Mouse (Mus musculus) limb, embryonic 13.5 days (tissue): Measurements from ENCODE around the gene Ddx39b. TPM values are rescaled to one million over a fixed set of nuclear protein-coding genes. Genes with fewer than 3 reads are reported as not detected.

Experiments used
- ATAC-seq: fragments of 200-750 bp; cut with Nextera tagmentation; 2 replicates; pipeline ENCODE4 v1.8.0; 2017; ENCODE audit warnings: low read depth, moderate number of reproducible peaks, moderate TSS enrichment; ENCODE audit not compliant: low FRiP score
- H3K27ac ChIP-seq: fragments of 300-500 bp; sonication (generic); 2 replicates; pipeline ENCODE4 v1.5.1; 2015; ENCODE audit warnings: inconsistent platforms, mild to moderate bottlenecking, moderate library complexity
- H3K27me3 ChIP-seq: fragments of 300-500 bp; sonication (generic); 2 replicates; pipeline ENCODE4 v1.6.1; 2015; ENCODE audit warnings: mild to moderate bottlenecking, inconsistent platforms
- H3K36me3 ChIP-seq: fragments of 300-500 bp; sonication (generic); 2 replicates; pipeline ENCODE4 v1.6.1; 2015; ENCODE audit warnings: inconsistent platforms, mild to moderate bottlenecking, moderate library complexity
- H3K4me1 ChIP-seq: fragments of 300-500 bp; sonication (generic); 2 replicates; pipeline ENCODE4 v1.6.1; 2015; ENCODE audit warnings: inconsistent platforms
- H3K4me2 ChIP-seq: fragments of 300-500 bp; sonication (generic); replicated peaks from 2 replicates; pipeline ENCODE4 v1.6.1; 2015; ENCODE audit warnings: inconsistent platforms, mild to moderate bottlenecking, moderate library complexity
- H3K4me3 ChIP-seq: fragments of 300-500 bp; sonication (generic); 2 replicates; pipeline ENCODE4 v1.5.1; 2015; ENCODE audit warnings: moderate library complexity, mild to moderate bottlenecking, inconsistent platforms
- H3K9ac ChIP-seq: fragments of 300-500 bp; sonication (generic); 2 replicates; pipeline ENCODE4 v1.6.1; 2015; ENCODE audit warnings: mild to moderate bottlenecking, inconsistent platforms
- H3K9me3 ChIP-seq: fragments of 300-500 bp; sonication (generic); 2 replicates; pipeline ENCODE4 v1.6.1; 2016; ENCODE audit warnings: inconsistent platforms
- WGBS: fragments of 180-500 bp; shearing (Covaris S2); methylation state at CpG from one replicate; pipeline ENCODE4 v1.1.7; 2015; 5-methylcytosine and 5-hydroxymethylcytosine counted together
- polyA plus RNA-seq: library from polyadenylated mRNA; unstranded; fragments of >200 nt; fragmentation: Nextera tagmentation; extraction: Ambion mirVana; gene quantifications from 2 replicates; pipeline ENCODE4 v1.2.1, GENCODE M21; 2015

Ddx39b gene
- 552 and 562 TPM in 2 replicates for polyA plus RNA-seq

DNA sequence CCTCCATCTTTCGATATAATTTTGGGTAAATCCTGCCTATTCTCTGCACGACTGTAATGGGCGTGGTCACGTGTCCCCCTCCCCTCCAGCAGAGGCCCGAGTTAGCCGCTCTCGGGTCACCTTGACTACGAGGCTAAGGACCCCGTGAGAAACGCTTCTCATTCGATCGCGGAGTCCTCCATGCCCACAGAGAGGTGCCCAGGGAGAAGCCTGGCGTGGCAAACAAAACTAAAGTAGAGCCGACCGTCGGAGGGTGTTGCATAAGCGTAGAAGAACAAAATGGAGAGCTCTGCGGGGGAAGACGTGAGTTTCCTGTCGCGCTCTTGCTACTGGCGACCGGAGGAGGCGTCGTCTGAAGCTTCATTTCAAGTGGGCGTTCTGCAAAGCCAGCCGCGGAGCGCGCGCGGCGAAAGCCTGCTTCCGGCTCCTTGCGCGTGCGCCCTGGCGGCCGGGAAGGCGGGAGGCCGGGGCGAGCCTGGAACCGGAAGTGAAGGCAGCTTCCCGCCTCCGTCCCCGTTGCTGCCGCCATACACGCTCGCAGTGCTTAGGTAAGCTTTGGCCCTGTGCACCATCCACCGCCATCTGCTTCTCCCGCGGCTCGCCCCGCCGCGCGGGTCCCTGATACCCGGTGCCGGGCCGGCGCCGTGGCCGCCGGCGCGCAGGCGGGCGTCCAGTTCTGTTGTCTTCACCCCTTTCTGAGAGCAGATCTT lies at the start of gene Ddx39b:
Gene Ddx39b, plus strand, starts transcription at position 442 of the 710 bp plus-strand sequence.
- peak; percentile 92 for ATAC-seq
- H3K4me3 ChIP-seq = peak within 1 kb of the TSS; percentile 99
- H3K4me2 ChIP-seq = peak within 1 kb of the TSS; percentile 95
- peaks cover 34% of the 10 kb centered on the region for H3K36me3 ChIP-seq
- H3K9ac ChIP-seq = peak within 1 kb of the TSS; percentile 100
- WGBS = under 1% methylated on average over 67 of the region's 69 CpGs
- H3K27ac ChIP-seq = peak within 1 kb of the TSS; percentile 99
- H3K4me1 ChIP-seq = peaks cover 45% of the 10 kb centered on the region
- H3K9me3 ChIP-seq = no peaks in the 10 kb centered on the region
- no peaks in the 10 kb centered on the region for H3K27me3 ChIP-seq

- peaks cover 44% of the 10 kb centered on the region for H3K27me3 ChIP-seq
- no peaks in the 10 kb centered on the region for H3K9me3 ChIP-seq
- H3K36me3 ChIP-seq = no peaks in the 10 kb centered on the region
- WGBS = 84% methylated on average over 5 of the region's 5 CpGs
- H3K4me3 ChIP-seq = no peak overlapping the region
- peaks cover 15% of the 10 kb centered on the region for H3K4me1 ChIP-seq
- no peak overlapping the region for H3K4me2 ChIP-seq
- no peak for ATAC-seq
- no peak overlapping the region for H3K27ac ChIP-seq
- no peak overlapping the region for H3K9ac ChIP-seq
Measured at GRCm38 (mm10) chr17:35192924-35193323, 48.6 kb upstream of the Ddx39b start.

- ATAC-seq = no peak
- Histone ChIP-seq H3K9me3 (no peaks in the 10 kb centered on the region), H3K9ac (peak within 1 kb of the TSS; percentile 43; the same call in 1 of the 2 replicates), H3K4me3 (peak within 1 kb of the TSS; percentile 47), H3K36me3 (no peaks in the 10 kb centered on the region), H3K4me1 (peaks cover 15% of the 10 kb centered on the region), H3K27ac (no peak within 1 kb of the TSS), H3K27me3 (peaks cover 55% of the 10 kb centered on the region), H3K4me2 (peak within 1 kb of the TSS; percentile 79)
- 50% methylated on average over 24 of the region's 28 CpGs for WGBS
Measured at GRCm38 (mm10) chr17:35193881-35194843, 47.4 kb upstream of the Ddx39b start, which contains the start of gene Ltb. TSS of gene Ltb (plus strand) at chr17:35194439.

DNA sequence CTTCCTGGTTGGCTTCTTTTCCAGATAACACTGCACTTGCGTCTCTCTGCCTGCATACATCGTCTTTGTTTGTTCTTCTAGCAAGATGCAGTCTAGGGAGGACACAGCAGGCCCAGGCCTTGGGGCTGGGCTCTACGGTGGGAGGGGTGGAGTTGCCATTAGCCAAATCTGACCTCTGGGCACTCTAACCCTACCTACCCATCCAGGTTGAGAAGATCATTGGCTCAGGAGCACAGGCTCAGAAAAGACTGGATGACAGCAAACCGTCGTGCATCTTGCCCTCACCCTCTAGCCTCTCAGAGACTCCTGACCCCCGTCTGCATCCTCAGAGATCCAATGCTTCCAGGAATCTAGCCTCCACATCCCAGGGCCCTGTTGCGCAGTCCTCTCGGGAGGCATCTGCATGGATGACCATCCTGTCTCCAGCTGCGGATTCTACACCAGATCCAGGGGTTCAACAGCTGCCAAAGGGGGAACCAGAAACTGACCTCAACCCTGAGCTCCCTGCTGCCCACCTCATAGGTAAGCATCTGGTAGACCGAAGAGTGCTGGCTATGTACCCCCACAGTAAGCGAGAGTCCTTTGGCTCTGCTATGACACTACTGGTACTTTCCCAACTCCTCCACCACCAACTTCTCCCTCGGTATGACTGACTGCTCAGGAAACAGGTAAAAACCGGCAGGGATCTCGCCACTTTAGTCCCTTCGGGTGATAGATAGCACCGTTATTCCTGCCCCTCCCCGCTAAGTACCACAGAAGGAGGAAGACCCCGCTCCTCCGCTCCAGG lies 46.5 kb upstream of the Ddx39b start:
- Histone ChIP-seq H3K27me3 (peaks cover 61% of the 10 kb centered on the region), H3K9ac (peak overlapping the region; percentile 64), H3K9me3 (no peaks in the 10 kb centered on the region), H3K27ac (no peak overlapping the region), H3K36me3 (no peaks in the 10 kb centered on the region), H3K4me1 (peaks cover 15% of the 10 kb centered on the region), H3K4me2 (peak overlapping the region; percentile 79), H3K4me3 (peak overlapping the region; percentile 47)
- WGBS = 40% methylated on average over 19 of the region's 19 CpGs
- no peak for ATAC-seq

GRCm38 (mm10) chr17:35195631-35196320 lies 45.8 kb upstream of the Ddx39b start:
- H3K9me3 ChIP-seq = no peaks in the 10 kb centered on the region
- H3K4me2 ChIP-seq = peak overlapping the region; percentile 79
- WGBS = 1% methylated on average over 66 of the region's 66 CpGs
- H3K27me3 ChIP-seq = peaks cover 69% of the 10 kb centered on the region
- peak overlapping the region; percentile 64 for H3K9ac ChIP-seq
- ATAC-seq = peak; percentile 85
- no peaks in the 10 kb centered on the region for H3K36me3 ChIP-seq
- no peak overlapping the region for H3K27ac ChIP-seq
- H3K4me3 ChIP-seq = peak overlapping the region; percentile 47
- peaks cover 15% of the 10 kb centered on the region for H3K4me1 ChIP-seq

DNA sequence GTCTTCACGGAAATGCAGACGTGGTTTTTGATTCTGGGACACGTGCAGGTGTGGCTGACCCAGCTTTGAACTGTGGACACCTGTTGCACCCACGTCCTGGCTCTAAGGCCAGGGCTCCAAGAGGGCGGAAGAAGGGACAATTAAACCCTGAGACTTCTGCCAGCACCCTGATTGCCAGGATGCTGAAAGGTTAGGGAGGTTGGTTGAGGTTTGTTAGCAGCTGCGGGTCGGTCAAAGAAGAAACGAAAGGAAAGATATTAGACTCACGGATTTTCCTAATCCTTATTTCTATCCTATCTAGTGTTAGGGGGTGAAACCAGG lies 45.3 kb upstream of the Ddx39b start:
- no peaks in the 10 kb centered on the region for H3K9me3 ChIP-seq
- 34% methylated on average over 9 of the region's 9 CpGs for WGBS
- H3K27ac ChIP-seq = no peak overlapping the region
- peaks cover 15% of the 10 kb centered on the region for H3K4me1 ChIP-seq
- H3K4me2 ChIP-seq = peak overlapping the region; percentile 79
- ATAC-seq = no peak
- peaks cover 74% of the 10 kb centered on the region for H3K27me3 ChIP-seq
- peak overlapping the region; percentile 64 for H3K9ac ChIP-seq
- H3K36me3 ChIP-seq = no peaks in the 10 kb centered on the region
- H3K4me3 ChIP-seq = peak overlapping the region; percentile 47

- 33% methylated on average over 6 of the region's 6 CpGs for WGBS
- Histone ChIP-seq H3K27ac (no peak overlapping the region), H3K36me3 (no peaks in the 10 kb centered on the region), H3K4me2 (no peak overlapping the region), H3K9ac (no peak overlapping the region), H3K4me1 (peaks cover 15% of the 10 kb centered on the region), H3K4me3 (no peak overlapping the region), H3K9me3 (no peaks in the 10 kb centered on the region), H3K27me3 (peaks cover 82% of the 10 kb centered on the region)
- no peak for ATAC-seq
Measured at GRCm38 (mm10) chr17:35197126-35197525, 44.4 kb upstream of the Ddx39b start.

GRCm38 (mm10) chr17:35198029-35198428 lies 43.5 kb upstream of the Ddx39b start:
- H3K4me3 ChIP-seq = no peak overlapping the region
- no peak overlapping the region for H3K27ac ChIP-seq
- peaks cover 91% of the 10 kb centered on the region for H3K27me3 ChIP-seq
- no peak overlapping the region for H3K9ac ChIP-seq
- H3K4me1 ChIP-seq = peaks cover 15% of the 10 kb centered on the region
- no peaks in the 10 kb centered on the region for H3K9me3 ChIP-seq
- 63% methylated on average over 7 of the region's 7 CpGs for WGBS
- no peaks in the 10 kb centered on the region for H3K36me3 ChIP-seq
- ATAC-seq = no peak
- no peak overlapping the region for H3K4me2 ChIP-seq

- no peak overlapping the region for H3K4me3 ChIP-seq
- no peak for ATAC-seq
- H3K4me1 ChIP-seq = peaks cover 15% of the 10 kb centered on the region
- H3K4me2 ChIP-seq = no peak overlapping the region
- WGBS = 20% methylated on average over 8 of the region's 8 CpGs
- H3K9ac ChIP-seq = no peak overlapping the region
- H3K36me3 ChIP-seq = no peaks in the 10 kb centered on the region
- peaks cover 93% of the 10 kb centered on the region for H3K27me3 ChIP-seq
- H3K9me3 ChIP-seq = no peaks in the 10 kb centered on the region
- H3K27ac ChIP-seq = no peak overlapping the region
Measured at GRCm38 (mm10) chr17:35198946-35199345, 42.6 kb upstream of the Ddx39b start.

- Histone ChIP-seq H3K4me2 (no peak overlapping the region), H3K27ac (no peak overlapping the region), H3K36me3 (no peaks in the 10 kb centered on the region), H3K9me3 (no peaks in the 10 kb centered on the region), H3K27me3 (peaks cover 91% of the 10 kb centered on the region), H3K4me3 (no peak overlapping the region), H3K4me1 (peaks cover 9% of the 10 kb centered on the region), H3K9ac (no peak overlapping the region)
- 88% methylated on average over 11 of the region's 11 CpGs for WGBS
- no peak for ATAC-seq
Measured at GRCm38 (mm10) chr17:35200398-35200797, 41.1 kb upstream of the Ddx39b start.

- H3K4me3 ChIP-seq = no peak overlapping the region
- peaks cover 89% of the 10 kb centered on the region for H3K27me3 ChIP-seq
Measured at GRCm38 (mm10) chr17:35201128-35201527, 40.4 kb upstream of the Ddx39b start.

More at GRCm38 (mm10) chr17:35201128-35201527, 40.4 kb upstream of the Ddx39b start:
- Histone ChIP-seq H3K4me2 (no peak overlapping the region), H3K36me3 (no peaks in the 10 kb centered on the region), H3K9me3 (no peaks in the 10 kb centered on the region), H3K27ac (no peak overlapping the region), H3K9ac (no peak overlapping the region), H3K4me1 (peaks cover 2% of the 10 kb centered on the region)
- ATAC-seq = no peak
- WGBS = 71% methylated on average over 11 of the region's 11 CpGs
